Mouse (Mus musculus): ENCODE results near the gene Ccnjl. TPM values are rescaled to one million over a fixed set of nuclear protein-coding genes. Genes with fewer than 3 reads are reported as not detected.

Gene Ccnjl
- polyA plus RNA-seq, 1 experiment from 2014 or later = 16.2 TPM

DNA sequence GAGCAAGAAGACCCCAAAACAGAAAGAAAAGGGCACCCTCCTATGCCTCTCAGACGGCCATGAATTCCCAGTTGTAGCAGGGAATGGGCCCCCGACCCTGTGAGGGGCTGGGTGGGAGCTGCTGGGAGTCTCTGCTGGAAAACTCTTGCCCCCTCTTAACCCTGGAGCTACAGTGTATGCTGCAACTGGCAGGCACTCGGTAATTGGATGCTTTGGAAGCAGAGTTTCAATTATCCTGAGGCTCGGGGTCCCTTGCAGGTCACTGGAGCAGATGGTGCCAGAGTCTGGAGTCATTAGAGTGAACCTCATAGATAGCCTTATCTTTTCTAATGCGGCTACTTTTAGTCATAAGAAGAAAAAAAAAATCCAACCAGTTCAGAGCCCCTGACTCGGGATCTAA is 11.3 kb downstream of the Ccnjl start:
- peak; percentile 68 for DNase-seq

DNA sequence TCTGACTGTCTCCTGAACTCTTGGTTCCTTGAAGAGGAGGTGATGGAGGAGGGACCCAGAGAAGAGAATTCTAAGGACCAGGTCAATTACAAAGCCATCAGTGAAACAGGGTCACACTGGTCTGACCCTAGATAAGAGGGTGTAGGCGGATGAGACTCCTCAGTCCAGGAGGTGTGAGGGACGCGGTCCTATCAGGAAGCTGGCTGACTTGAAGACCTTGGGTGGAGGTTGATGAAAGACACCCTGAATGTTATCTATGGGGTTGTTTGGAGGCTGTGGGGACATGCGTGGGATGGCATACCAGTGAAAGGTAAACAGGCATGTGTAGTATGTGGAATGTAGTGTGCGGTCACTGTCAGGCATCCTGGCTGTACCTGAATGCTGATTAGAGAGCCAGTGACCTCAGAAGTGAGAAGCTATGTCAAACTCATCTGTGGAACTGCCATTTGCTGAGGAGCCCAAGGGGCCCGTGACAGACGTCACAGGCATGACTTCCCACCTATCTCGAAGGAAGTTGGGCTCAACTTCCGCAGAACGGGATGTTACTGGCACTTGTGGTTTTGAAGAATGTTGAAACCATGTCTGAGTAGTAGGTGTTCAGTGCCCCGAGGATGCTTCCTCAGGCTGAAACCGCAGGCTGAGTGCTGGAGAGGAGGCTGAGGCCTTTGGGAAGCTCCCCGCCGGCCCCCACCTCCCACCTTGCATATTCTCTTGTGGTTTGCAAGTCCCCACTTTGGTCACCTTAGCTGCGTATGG is 15.3 kb downstream of the Ccnjl start:
- Histone ChIP-seq H3K9me3 (ENCODE audit: control insufficient read depth, low read length) (no peaks in the 10 kb centered on the region), H3K4me1 (ENCODE audit: control insufficient read depth, insufficient read depth, low read length) (peaks cover 28% of the 10 kb centered on the region), H3K27ac (replicated peaks; ENCODE audit: low read depth, low read length) (no peak overlapping the region), H3K4me3 (replicated peaks; ENCODE audit: low read depth, low read length) (no peak overlapping the region), H3K36me3 (ENCODE audit: control insufficient read depth, insufficient read depth, low read length) (no peaks in the 10 kb centered on the region), H3K27me3 (ENCODE audit: control insufficient read depth, insufficient read depth, low read length) (no peaks in the 10 kb centered on the region), H3K4me2 (ENCODE audit: low read length) (no peak overlapping the region), H3K9ac (replicated peaks; ENCODE audit: low read length) (no peak overlapping the region)
- DNase-seq (no peak), ATAC-seq (ENCODE audit: low FRiP score, low TSS enrichment) (no peak)
- WGBS = 94% methylated on average over 15 of the region's 15 CpGs

More for the DNA sequence above, 11.3 kb downstream of the Ccnjl start:
- peaks cover 4% of the 10 kb centered on the region; the same call in 1 of the 2 replicates for H3K4me1 ChIP-seq (ENCODE audit: control insufficient read depth, insufficient read depth, low read length)
- no peaks in the 10 kb centered on the region for H3K9me3 ChIP-seq (ENCODE audit: control insufficient read depth, low read length)
- H3K36me3 ChIP-seq (ENCODE audit: control insufficient read depth, insufficient read depth, low read length) = peaks cover 6% of the 10 kb centered on the region; the same call in 1 of the 2 replicates
- H3K4me2 ChIP-seq (ENCODE audit: low read length) = no peak overlapping the region
- H3K9ac ChIP-seq (replicated peaks; ENCODE audit: low read length) = no peak overlapping the region
- H3K4me3 ChIP-seq (replicated peaks; ENCODE audit: low read depth, low read length) = no peak overlapping the region
- no peaks in the 10 kb centered on the region for H3K27me3 ChIP-seq (ENCODE audit: control insufficient read depth, insufficient read depth, low read length)
- WGBS = 19% methylated on average over 6 of the region's 6 CpGs
- peak overlapping the region; percentile 56 for H3K27ac ChIP-seq (replicated peaks; ENCODE audit: low read depth, low read length)
- ATAC-seq (ENCODE audit: low FRiP score, low TSS enrichment) = peak; percentile 64; the same call in 1 of the 2 replicates

- peaks cover 27% of the 10 kb centered on the region for H3K4me1 ChIP-seq (ENCODE audit: control insufficient read depth, insufficient read depth, low read length)
- H3K36me3 ChIP-seq (ENCODE audit: control insufficient read depth, insufficient read depth, low read length) = no peaks in the 10 kb centered on the region
- H3K4me3 ChIP-seq (replicated peaks; ENCODE audit: low read depth, low read length) = no peak overlapping the region
- no peaks in the 10 kb centered on the region for H3K27me3 ChIP-seq (ENCODE audit: control insufficient read depth, insufficient read depth, low read length)
- no peak for ATAC-seq (ENCODE audit: low FRiP score, low TSS enrichment)
- no peak for DNase-seq
- H3K9me3 ChIP-seq (ENCODE audit: control insufficient read depth, low read length) = no peaks in the 10 kb centered on the region
- WGBS = 71% methylated on average over 7 of the region's 7 CpGs
- H3K4me2 ChIP-seq (ENCODE audit: low read length) = no peak overlapping the region
- H3K9ac ChIP-seq (replicated peaks; ENCODE audit: low read length) = no peak overlapping the region
- H3K27ac ChIP-seq (replicated peaks; ENCODE audit: low read depth, low read length) = no peak overlapping the region
Measured at GRCm38 (mm10) chr11:43544819-43545218, 16.2 kb downstream of the Ccnjl start.

DNA sequence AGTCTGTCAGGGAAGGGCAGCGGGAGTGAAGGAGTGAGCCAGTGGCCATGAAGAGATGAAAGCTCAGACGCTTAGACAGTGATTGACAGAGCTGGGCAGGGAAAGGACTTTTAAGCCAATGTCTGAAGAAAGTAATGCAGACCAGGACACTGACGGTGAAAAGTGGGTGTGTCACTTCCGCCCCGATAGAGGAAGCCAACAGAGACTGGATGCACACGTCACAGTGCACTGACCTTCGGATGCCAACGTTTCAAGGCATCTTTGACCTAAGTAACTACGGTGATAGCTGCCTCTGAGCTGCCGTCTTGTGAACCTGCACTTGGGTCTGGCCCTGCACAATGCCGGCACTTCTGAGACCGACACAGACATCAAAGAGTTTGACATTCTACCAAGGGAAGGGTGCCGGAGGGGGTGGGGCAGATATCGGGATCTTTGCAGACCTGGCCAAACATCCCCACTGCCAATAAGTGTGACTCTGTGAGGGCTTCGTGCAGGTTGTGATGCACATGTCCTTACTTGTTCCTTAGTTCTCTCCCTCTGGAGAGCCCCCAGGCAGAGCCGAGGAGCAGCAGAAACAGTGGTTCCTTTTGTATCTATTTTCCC is 17.4 kb downstream of the Ccnjl start:
- Histone ChIP-seq H3K36me3 (ENCODE audit: control insufficient read depth, insufficient read depth, low read length) (no peaks in the 10 kb centered on the region), H3K4me1 (ENCODE audit: control insufficient read depth, insufficient read depth, low read length) (peaks cover 25% of the 10 kb centered on the region), H3K9me3 (ENCODE audit: control insufficient read depth, low read length) (no peaks in the 10 kb centered on the region), H3K9ac (replicated peaks; ENCODE audit: low read length) (0 out of 2 replicates have a peak overlapping the region, but pooled peaks have one; percentile 23), H3K4me3 (replicated peaks; ENCODE audit: low read depth, low read length) (no peak overlapping the region), H3K27me3 (ENCODE audit: control insufficient read depth, insufficient read depth, low read length) (no peaks in the 10 kb centered on the region), H3K4me2 (ENCODE audit: low read length) (peak overlapping the region; percentile 17), H3K27ac (replicated peaks; ENCODE audit: low read depth, low read length) (no peak overlapping the region)
- ATAC-seq (ENCODE audit: low FRiP score, low TSS enrichment) (no peak), DNase-seq (no peak)
- 24% methylated on average over 16 of the region's 16 CpGs for WGBS

DNA sequence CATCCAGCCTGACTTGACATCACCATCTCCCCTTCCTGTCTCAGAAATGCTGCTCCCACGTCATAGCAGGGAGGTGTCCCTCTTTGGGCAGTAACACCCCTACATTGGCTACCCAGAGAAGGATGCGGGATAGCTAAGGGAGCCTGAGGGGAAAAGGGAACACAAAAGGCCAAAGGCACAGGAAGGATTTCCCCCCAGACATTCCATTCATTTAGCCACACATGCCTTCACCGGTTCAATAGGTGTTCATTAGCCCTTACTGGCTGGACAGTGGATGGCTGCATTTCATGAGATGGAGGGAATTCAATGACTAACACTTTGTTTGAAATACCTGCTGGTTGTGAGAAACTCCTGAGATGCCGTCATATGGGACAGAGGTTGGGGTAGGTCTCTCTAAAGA is 18.1 kb downstream of the Ccnjl start:
- Histone ChIP-seq H3K4me2 (ENCODE audit: low read length) (no peak overlapping the region), H3K36me3 (ENCODE audit: control insufficient read depth, insufficient read depth, low read length) (no peaks in the 10 kb centered on the region), H3K9ac (replicated peaks; ENCODE audit: low read length) (no peak overlapping the region; the same call in 1 of the 2 replicates), H3K9me3 (ENCODE audit: control insufficient read depth, low read length) (no peaks in the 10 kb centered on the region), H3K27me3 (ENCODE audit: control insufficient read depth, insufficient read depth, low read length) (no peaks in the 10 kb centered on the region), H3K4me3 (replicated peaks; ENCODE audit: low read depth, low read length) (no peak overlapping the region), H3K4me1 (ENCODE audit: control insufficient read depth, insufficient read depth, low read length) (peaks cover 25% of the 10 kb centered on the region), H3K27ac (replicated peaks; ENCODE audit: low read depth, low read length) (no peak overlapping the region)
- ATAC-seq (ENCODE audit: low FRiP score, low TSS enrichment) (no peak), DNase-seq (no peak)
- 59% methylated on average over 4 of the region's 4 CpGs for WGBS

DNA sequence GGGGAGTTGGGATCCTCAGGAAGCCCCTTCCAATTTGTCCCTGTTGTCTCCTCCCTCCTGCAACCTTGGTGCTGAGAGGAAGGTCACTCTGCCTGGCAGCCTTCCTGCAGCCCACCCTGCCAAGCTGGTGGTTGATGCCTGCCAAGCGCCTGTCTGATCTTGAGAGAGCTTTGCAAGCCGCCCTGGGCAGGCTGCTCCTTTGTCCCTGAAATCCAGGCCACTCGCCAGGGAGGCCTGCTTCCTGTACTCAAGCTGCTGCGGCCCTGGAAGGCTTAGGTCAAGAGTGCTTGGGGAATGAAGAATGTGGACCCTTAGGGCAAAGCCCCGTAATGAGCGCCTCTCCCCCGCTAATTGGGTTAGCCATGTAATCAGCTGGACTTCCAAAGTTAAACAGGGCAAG is 19.6 kb downstream of the Ccnjl start:
- Histone ChIP-seq H3K4me1 (ENCODE audit: control insufficient read depth, insufficient read depth, low read length) (peaks cover 25% of the 10 kb centered on the region), H3K4me2 (ENCODE audit: low read length) (no peak overlapping the region), H3K27me3 (ENCODE audit: control insufficient read depth, insufficient read depth, low read length) (no peaks in the 10 kb centered on the region), H3K27ac (replicated peaks; ENCODE audit: low read depth, low read length) (peak overlapping the region; percentile 68), H3K9ac (replicated peaks; ENCODE audit: low read length) (0 out of 2 replicates have a peak overlapping the region, but pooled peaks have one; percentile 17), H3K36me3 (ENCODE audit: control insufficient read depth, insufficient read depth, low read length) (no peaks in the 10 kb centered on the region), H3K9me3 (ENCODE audit: control insufficient read depth, low read length) (no peaks in the 10 kb centered on the region), H3K4me3 (replicated peaks; ENCODE audit: low read depth, low read length) (no peak overlapping the region)
- peak; percentile 76 for DNase-seq
- peak; percentile 69 for ATAC-seq (ENCODE audit: low FRiP score, low TSS enrichment)
- 23% methylated on average over 7 of the region's 7 CpGs for WGBS

GRCm38 (mm10) chr11:43548657-43549435 is 20.3 kb downstream of the Ccnjl start:
- Histone ChIP-seq H3K4me1 (ENCODE audit: control insufficient read depth, insufficient read depth, low read length) (peaks cover 25% of the 10 kb centered on the region), H3K4me3 (replicated peaks; ENCODE audit: low read depth, low read length) (no peak overlapping the region), H3K27ac (replicated peaks; ENCODE audit: low read depth, low read length) (peak overlapping the region; percentile 68), H3K36me3 (ENCODE audit: control insufficient read depth, insufficient read depth, low read length) (no peaks in the 10 kb centered on the region), H3K27me3 (ENCODE audit: control insufficient read depth, insufficient read depth, low read length) (no peaks in the 10 kb centered on the region), H3K9me3 (ENCODE audit: control insufficient read depth, low read length) (no peaks in the 10 kb centered on the region), H3K4me2 (ENCODE audit: low read length) (no peak overlapping the region), H3K9ac (replicated peaks; ENCODE audit: low read length) (no peak overlapping the region)
- no peak for DNase-seq
- WGBS = 74% methylated on average over 12 of the region's 12 CpGs
- ATAC-seq (ENCODE audit: low FRiP score, low TSS enrichment) = 0 out of 2 replicates have a peak, but pooled peaks have one; percentile 8

DNA sequence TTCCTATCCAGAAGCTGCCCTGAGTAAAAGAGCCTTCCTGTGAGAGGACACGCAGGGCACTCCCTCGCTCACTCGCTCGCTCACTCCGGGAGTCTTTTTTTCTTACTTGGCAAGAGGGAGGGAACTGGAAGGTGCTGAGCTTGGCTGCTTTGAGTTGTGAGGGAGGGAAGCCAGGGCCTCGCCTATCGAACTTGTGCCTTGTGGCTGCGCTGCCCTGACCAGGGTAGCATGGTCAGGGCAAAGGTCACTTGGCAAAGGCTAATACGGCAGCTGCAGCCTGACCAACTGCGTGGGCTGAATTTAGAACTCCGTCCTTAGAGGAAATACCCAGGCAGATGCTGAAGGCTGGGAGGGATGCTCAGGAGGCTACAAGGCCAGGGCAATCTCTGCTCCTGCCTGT is 21.1 kb downstream of the Ccnjl start:
- Histone ChIP-seq H3K9ac (replicated peaks; ENCODE audit: low read length) (no peak overlapping the region), H3K27me3 (ENCODE audit: control insufficient read depth, insufficient read depth, low read length) (no peaks in the 10 kb centered on the region), H3K4me3 (replicated peaks; ENCODE audit: low read depth, low read length) (no peak overlapping the region), H3K27ac (replicated peaks; ENCODE audit: low read depth, low read length) (no peak overlapping the region), H3K4me1 (ENCODE audit: control insufficient read depth, insufficient read depth, low read length) (peaks cover 25% of the 10 kb centered on the region), H3K36me3 (ENCODE audit: control insufficient read depth, insufficient read depth, low read length) (no peaks in the 10 kb centered on the region), H3K4me2 (ENCODE audit: low read length) (no peak overlapping the region), H3K9me3 (ENCODE audit: control insufficient read depth, low read length) (no peaks in the 10 kb centered on the region)
- WGBS = 59% methylated on average over 11 of the region's 11 CpGs
- no peak for DNase-seq
- no peak for ATAC-seq (ENCODE audit: low FRiP score, low TSS enrichment)
